Mouse (Mus musculus) forebrain, embryonic 10.5 days (tissue): Measurements from ENCODE around the gene Diras1. TPM values are rescaled to one million over a fixed set of nuclear protein-coding genes. Genes with fewer than 3 reads are reported as not detected.
A peak's percentile ranks its signal among the peaks of the same experiment; 100 is the strongest.

Source experiments
- DNase-seq: peaks from one replicate; pipeline ENCODE4 v3.0.0-alpha.2; 2017; ENCODE audit warnings: low spot score; ENCODE audit errors: extremely low spot score
- H3K27ac ChIP-seq: fragments of 300-500 bp; sonication (generic); 2 replicates; pipeline ENCODE4 v1.5.1; 2016; ENCODE audit warnings: mild to moderate bottlenecking
- H3K27me3 ChIP-seq: fragments of 300-500 bp; sonication (generic); 2 replicates; pipeline ENCODE4 v1.6.1; 2016; ENCODE audit warnings: mild to moderate bottlenecking; ENCODE audit not compliant: poor library complexity, severe bottlenecking
- H3K36me3 ChIP-seq: fragments of 300-500 bp; sonication (generic); replicated peaks from 2 replicates; pipeline ENCODE4 v1.6.1; 2016; ENCODE audit warnings: mild to moderate bottlenecking, moderate library complexity
- H3K4me1 ChIP-seq: fragments of 300-500 bp; sonication (generic); 2 replicates; pipeline ENCODE4 v1.6.1; 2016
- H3K4me3 ChIP-seq: fragments of 300-500 bp; sonication (generic); 2 replicates; pipeline ENCODE4 v1.5.1; 2016; ENCODE audit warnings: mild to moderate bottlenecking, moderate library complexity
- H3K9me3 ChIP-seq: fragments of 300-500 bp; sonication (generic); 2 replicates; pipeline ENCODE4 v1.6.1; 2016; ENCODE audit warnings: mild to moderate bottlenecking, moderate library complexity
- WGBS: fragments of 180-500 bp; shearing (Covaris S2); methylation state at CpG from one replicate; pipeline ENCODE4 v1.1.7; 2016; 5-methylcytosine and 5-hydroxymethylcytosine counted together
- polyA plus RNA-seq: library from polyadenylated mRNA; unstranded; fragments of >200 nt; fragmentation: Nextera tagmentation; extraction: Ambion mirVana; gene quantifications from 2 replicates; pipeline ENCODE4 v1.2.1, GENCODE M21; 2016

Gene Diras1
- polyA plus RNA-seq, 1 experiment from 2014 or later = 2.5 TPM

GRCm38 (mm10) chr10:81024346-81024937, 1.0 kb downstream of the Diras1 start:
- 71% methylated on average over 5 of the region's 5 CpGs for WGBS
- no peaks in the 10 kb centered on the region for H3K9me3 ChIP-seq
- DNase-seq = no peak
- H3K27ac ChIP-seq = peak overlapping the region; percentile 75; the same call in 1 of the 2 replicates
- H3K36me3 ChIP-seq = no peaks in the 10 kb centered on the region
- peak overlapping the region; percentile 58 for H3K4me3 ChIP-seq
- peaks cover 12% of the 10 kb centered on the region for H3K4me1 ChIP-seq
- H3K27me3 ChIP-seq = peaks cover 63% of the 10 kb centered on the region

- 66% methylated on average over 8 of the region's 8 CpGs for WGBS
- no peak for DNase-seq
- H3K4me1 ChIP-seq = peaks cover 12% of the 10 kb centered on the region
These were observed 2.7 kb downstream of the Diras1 start for GRCm38 (mm10) chr10:81022744-81023143.

GRCm38 (mm10) chr10:81021547-81022110, 3.8 kb downstream of the Diras1 start:
- H3K4me1 ChIP-seq = peaks cover 12% of the 10 kb centered on the region
- H3K27ac ChIP-seq = no peak overlapping the region
- H3K4me3 ChIP-seq = peak overlapping the region; percentile 18
- 21% methylated on average over 26 of the region's 26 CpGs for WGBS
- H3K36me3 ChIP-seq = no peaks in the 10 kb centered on the region
- H3K9me3 ChIP-seq = no peaks in the 10 kb centered on the region
- no peak for DNase-seq
- peaks cover 64% of the 10 kb centered on the region for H3K27me3 ChIP-seq

More at GRCm38 (mm10) chr10:81022744-81023143, 2.7 kb downstream of the Diras1 start:
- Histone ChIP-seq H3K27me3 (peaks cover 64% of the 10 kb centered on the region), H3K4me3 (no peak overlapping the region), H3K36me3 (no peaks in the 10 kb centered on the region), H3K27ac (no peak overlapping the region), H3K9me3 (no peaks in the 10 kb centered on the region)

GRCm38 (mm10) chr10:81020207-81020606, 5.3 kb downstream of the Diras1 start:
- no peaks in the 10 kb centered on the region for H3K36me3 ChIP-seq
- 67% methylated on average over 2 of the region's 2 CpGs for WGBS
- H3K4me3 ChIP-seq = no peak overlapping the region
- H3K9me3 ChIP-seq = no peaks in the 10 kb centered on the region
- peaks cover 54% of the 10 kb centered on the region for H3K27me3 ChIP-seq
- no peak overlapping the region for H3K27ac ChIP-seq
- H3K4me1 ChIP-seq = peaks cover 10% of the 10 kb centered on the region
- DNase-seq = no peak

- no peaks in the 10 kb centered on the region for H3K36me3 ChIP-seq
- H3K4me1 ChIP-seq = peaks cover 10% of the 10 kb centered on the region
- no peaks in the 10 kb centered on the region for H3K9me3 ChIP-seq
- no peak for DNase-seq
- H3K4me3 ChIP-seq = no peak overlapping the region
- H3K27ac ChIP-seq = peak overlapping the region; percentile 35; the same call in 1 of the 2 replicates
- WGBS = 83% methylated on average over 6 of the region's 6 CpGs
- peaks cover 49% of the 10 kb centered on the region for H3K27me3 ChIP-seq
These were observed 5.8 kb downstream of the Diras1 start for GRCm38 (mm10) chr10:81019687-81020086.

- Histone ChIP-seq H3K4me1 (peaks cover 15% of the 10 kb centered on the region), H3K4me3 (no peak overlapping the region), H3K36me3 (no peaks in the 10 kb centered on the region), H3K27ac (no peak overlapping the region), H3K9me3 (no peaks in the 10 kb centered on the region), H3K27me3 (peaks cover 45% of the 10 kb centered on the region)
- WGBS = 42% methylated on average over 10 of the region's 10 CpGs
- DNase-seq = no peak
These were observed 7.1 kb downstream of the Diras1 start for GRCm38 (mm10) chr10:81018326-81018725.

- WGBS = 6% methylated on average over 7 of the region's 7 CpGs
- H3K4me3 ChIP-seq = no peak overlapping the region
- peak; percentile 52 for DNase-seq
- H3K9me3 ChIP-seq = no peaks in the 10 kb centered on the region
- H3K36me3 ChIP-seq = no peaks in the 10 kb centered on the region
- H3K27me3 ChIP-seq = peaks cover 33% of the 10 kb centered on the region
- peaks cover 15% of the 10 kb centered on the region for H3K4me1 ChIP-seq
- H3K27ac ChIP-seq = no peak overlapping the region
These were observed 8.8 kb downstream of the Diras1 start for GRCm38 (mm10) chr10:81016645-81017044.

GRCm38 (mm10) chr10:81015666-81016065, 9.8 kb downstream of the Diras1 start:
- Histone ChIP-seq H3K36me3 (no peaks in the 10 kb centered on the region), H3K4me1 (peaks cover 15% of the 10 kb centered on the region), H3K27ac (no peak overlapping the region), H3K27me3 (peaks cover 23% of the 10 kb centered on the region), H3K4me3 (no peak overlapping the region), H3K9me3 (no peaks in the 10 kb centered on the region)
- WGBS = 87% methylated on average over 2 of the region's 2 CpGs
- DNase-seq = no peak

GRCm38 (mm10) chr10:81014393-81015384, 10.8 kb downstream of the Diras1 start, which contains the start of gene Gng7:
Gene Gng7 (minus strand): TSS chr10:81014945.
- H3K4me3 ChIP-seq = peak within 1 kb of the TSS; percentile 53
- peaks cover 14% of the 10 kb centered on the region for H3K27me3 ChIP-seq
- H3K36me3 ChIP-seq = no peaks in the 10 kb centered on the region
- 10% methylated on average over 31 of the region's 31 CpGs for WGBS
- peak; percentile 99 for DNase-seq
- H3K4me1 ChIP-seq = peaks cover 15% of the 10 kb centered on the region
- no peaks in the 10 kb centered on the region for H3K9me3 ChIP-seq
- H3K27ac ChIP-seq = peak within 1 kb of the TSS; percentile 74

- H3K27ac ChIP-seq = no peak overlapping the region
- no peak for DNase-seq
- no peaks in the 10 kb centered on the region for H3K36me3 ChIP-seq
- H3K4me1 ChIP-seq = peaks cover 15% of the 10 kb centered on the region
- peaks cover 11% of the 10 kb centered on the region for H3K27me3 ChIP-seq
- WGBS = 76% methylated on average over 6 of the region's 6 CpGs
- H3K4me3 ChIP-seq = no peak overlapping the region
- H3K9me3 ChIP-seq = no peaks in the 10 kb centered on the region
These were observed 14.6 kb downstream of the Diras1 start for GRCm38 (mm10) chr10:81010851-81011250.

- Histone ChIP-seq H3K27me3 (no peaks in the 10 kb centered on the region), H3K36me3 (no peaks in the 10 kb centered on the region), H3K4me3 (no peak overlapping the region), H3K4me1 (0 out of 2 replicates have a peak, but pooled peaks cover 3% of the 10 kb centered on the region), H3K27ac (no peak overlapping the region), H3K9me3 (no peaks in the 10 kb centered on the region)
- 35% methylated on average over 7 of the region's 7 CpGs for WGBS
- no peak for DNase-seq
These were observed 18.2 kb downstream of the Diras1 start for GRCm38 (mm10) chr10:81007240-81007639.

- DNase-seq = no peak
- Histone ChIP-seq H3K4me3 (no peak overlapping the region), H3K27me3 (no peaks in the 10 kb centered on the region), H3K4me1 (peaks cover 12% of the 10 kb centered on the region), H3K27ac (no peak overlapping the region), H3K36me3 (no peaks in the 10 kb centered on the region), H3K9me3 (no peaks in the 10 kb centered on the region)
- WGBS = 93% methylated on average over 7 of the region's 7 CpGs
These were observed 19.3 kb downstream of the Diras1 start for GRCm38 (mm10) chr10:81006005-81006677.
